Mouse (Mus musculus) CH12.LX (cell line): ENCODE results near the gene Ptprd. TPM values are rescaled to one million over a fixed set of nuclear protein-coding genes. Genes with fewer than 3 reads are reported as not detected.

Experiments
- DNase-seq: peaks from one replicate; pipeline ENCODE4 v3.0.0-alpha.2; 2013; ENCODE audit errors: extremely low read depth
- H3K27ac ChIP-seq: 2 replicates; pipeline ENCODE4 v1.5.1; 2012; ENCODE audit warnings: low read depth, mild to moderate bottlenecking, control low read depth, moderate library complexity; ENCODE audit not compliant: insufficient read depth
- H3K27me3 ChIP-seq: replicated peaks from 2 replicates; pipeline ENCODE3; 2012; ENCODE audit warnings: inconsistent platforms
- H3K36me3 ChIP-seq, 2 experiments: replicated peaks in 1 of 2; 2 replicates each; pipeline versions ENCODE3 to v1.6.1; 2012; ENCODE audit warnings: inconsistent platforms in 1 of 2, low read length in 1 of 2, mild to moderate bottlenecking in 1 of 2, mixed read lengths in 1 of 2, moderate library complexity in 1 of 2; ENCODE audit not compliant: control insufficient read depth in 1 of 2, insufficient read depth in 1 of 2
- H3K4me1 ChIP-seq, 2 experiments: 2 replicates each; pipeline ENCODE4 v1.6.1; 2012; ENCODE audit warnings: inconsistent platforms in 1 of 2, moderate library complexity in 1 of 2; ENCODE audit not compliant: insufficient read depth in 2 of 2, control insufficient read depth in 1 of 2
- H3K4me2 ChIP-seq: 2 replicates; pipeline ENCODE4 v1.6.1; 2012; ENCODE audit warnings: low read depth, mild to moderate bottlenecking, control low read depth; ENCODE audit not compliant: poor library complexity, insufficient read depth, severe bottlenecking
- H3K4me3 ChIP-seq, 3 experiments: fragments of 150-350 bp in 1 of 3; sonication (generic) in 1 of 3; replicated peaks in 1 of 3; 2 replicates each; pipeline versions ENCODE3 to v1.5.1; 2011 to 2012; ENCODE audit warnings: low read depth in 2 of 3, low read length in 2 of 3, mild to moderate bottlenecking in 2 of 3, moderate library complexity in 2 of 3, control low read depth in 1 of 3, improper control_type of control experiment in 1 of 3, inconsistent platforms in 1 of 3, mixed read lengths in 1 of 3; ENCODE audit not compliant: poor library complexity in 1 of 3
- H3K79me2 ChIP-seq: replicated peaks from 2 replicates; pipeline ENCODE4 v1.6.1; 2012; ENCODE audit warnings: mild to moderate bottlenecking, moderate library complexity; ENCODE audit not compliant: control insufficient read depth, poor library complexity, insufficient read depth, severe bottlenecking; ENCODE audit errors: extremely low read depth
- H3K9ac ChIP-seq: 2 replicates; pipeline ENCODE4 v1.6.1; 2012; ENCODE audit warnings: low read depth, mild to moderate bottlenecking, control low read depth, moderate library complexity; ENCODE audit not compliant: insufficient read depth
- H3K9me3 ChIP-seq: replicated peaks from 2 replicates; pipeline ENCODE3; 2012; ENCODE audit warnings: low read length, inconsistent platforms, mixed read lengths
- BHLHE40 ChIP-seq: IDR thresholded peaks from 2 replicates; pipeline ENCODE4 v1.6.1; 2011; ENCODE audit warnings: mild to moderate bottlenecking, low read depth, low read length, improper control_type of control experiment
- CHD1 ChIP-seq: IDR thresholded peaks from 2 replicates; pipeline ENCODE4 v1.6.1; 2012; ENCODE audit warnings: low read depth, low read length, improper control_type of control experiment, inconsistent platforms
- EP300 ChIP-seq: IDR thresholded peaks from 2 replicates; pipeline ENCODE4 v1.6.1; 2011; ENCODE audit warnings: low read length, improper control_type of control experiment
- GABPA ChIP-seq: IDR thresholded peaks from 2 replicates; pipeline ENCODE4 v1.6.1; 2012; ENCODE audit warnings: low read depth, low read length, improper control_type of control experiment, inconsistent platforms; ENCODE audit not compliant: insufficient replicate concordance
- MAFK ChIP-seq: IDR thresholded peaks from 2 replicates; pipeline ENCODE4 v1.6.1; 2011; ENCODE audit warnings: low read length, improper control_type of control experiment; ENCODE audit not compliant: insufficient replicate concordance
- MAX ChIP-seq: IDR thresholded peaks from 2 replicates; pipeline ENCODE4 v1.6.1; 2011; ENCODE audit warnings: low read length, improper control_type of control experiment
- MEF2A ChIP-seq: IDR thresholded peaks from 2 replicates; pipeline ENCODE4 v1.6.1; 2014; ENCODE audit warnings: low read depth, mild to moderate bottlenecking, inconsistent platforms, low read length, improper control_type of control experiment, borderline replicate concordance
- MXI1 ChIP-seq: IDR thresholded peaks from 2 replicates; pipeline ENCODE4 v1.6.1; 2011; ENCODE audit warnings: mild to moderate bottlenecking, low read depth, low read length, improper control_type of control experiment
- NELFE ChIP-seq: IDR thresholded peaks from 2 replicates; pipeline ENCODE4 v1.6.1; 2011; ENCODE audit warnings: low read depth, low read length, improper control_type of control experiment
- NRF1 ChIP-seq: IDR thresholded peaks from 2 replicates; pipeline ENCODE4 v1.6.1; 2014; ENCODE audit warnings: low read depth, mild to moderate bottlenecking, inconsistent platforms, low read length, improper control_type of control experiment, moderate library complexity
- RAD21 ChIP-seq: IDR thresholded peaks from 2 replicates; pipeline ENCODE4 v1.6.1; 2011; ENCODE audit warnings: low read depth, mild to moderate bottlenecking, low read length, improper control_type of control experiment, moderate library complexity
- TCF12 ChIP-seq: IDR thresholded peaks from 2 replicates; pipeline ENCODE4 v1.6.1; 2014; ENCODE audit warnings: low read depth, mild to moderate bottlenecking, inconsistent platforms, low read length, improper control_type of control experiment
- UBTF ChIP-seq: IDR thresholded peaks from 2 replicates; pipeline ENCODE4 v1.6.1; 2012; ENCODE audit warnings: low read depth, mild to moderate bottlenecking, inconsistent platforms, low read length, improper control_type of control experiment, moderate library complexity
- ZKSCAN1 ChIP-seq: IDR thresholded peaks from 2 replicates; pipeline ENCODE4 v1.6.1; 2012; ENCODE audit warnings: low read depth, inconsistent platforms, low read length, improper control_type of control experiment, borderline replicate concordance
- dilution Hi-C: fragments of 300-500 bp; cut with MboI; formaldehyde crosslinking; loops from 2 replicates; pipeline ENCODE4 v1.14.3; 2020; ENCODE audit warnings: low sequenced_read_pairs; ENCODE audit not compliant: extremely low pct_unique_long_range_greater_than_20kb, extremely low pct_ligation_motif_present
- in situ Hi-C: fragments of 300-500 bp; cut with MboI; formaldehyde crosslinking; loops from 3 replicates; pipeline ENCODE4 v1.14.3; 2019; ENCODE audit warnings: low sequenced_read_pairs, low pct_ligation_motif_present, low pct_unique_long_range_greater_than_20kb, mixed read lengths
- polyA plus RNA-seq: library from polyadenylated mRNA; unstranded; fragments of >175 nt; gene quantifications from 2 replicates; pipeline ENCODE4 v1.2.1, GENCODE M21; 2012; ENCODE audit warnings: low read depth; ENCODE audit not compliant: insufficient read length
- total RNA-seq, 2 experiments: library from RNA; depleted of rRNA; stranded (reverse); fragments of 300-350 nt in 1 of 2; fragments of >200 nt in 1 of 2; gene quantifications; 2 replicates each; pipeline ENCODE4 v1.2.3; 2012 to 2014

Ptprd gene
- total and polyA plus RNA-seq, 3 experiments = not detected

DNA sequence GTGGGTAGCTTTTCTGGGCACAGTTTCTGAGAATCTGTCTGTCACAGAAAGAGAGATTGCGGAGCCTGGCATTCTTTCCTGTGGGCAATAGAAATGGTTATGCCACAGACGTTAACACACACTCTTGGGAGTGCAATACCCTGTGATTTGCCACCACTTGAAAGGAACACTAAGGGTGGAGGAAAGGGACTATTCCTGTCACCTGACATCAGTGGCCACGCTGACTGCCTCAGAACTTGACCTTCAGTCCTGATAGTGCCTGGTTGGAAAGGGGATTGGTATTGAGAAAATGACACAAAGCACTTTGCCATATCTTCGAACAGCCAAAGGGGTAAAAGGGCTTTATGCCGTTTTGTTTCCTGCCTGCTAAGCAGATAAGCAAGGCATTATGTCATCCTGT lies 1750.4 kb downstream of the Ptprd start:
- H3K36me3 ChIP-seq = no peaks in the 10 kb centered on the region
- in situ Hi-C loops (no loop called here), dilution Hi-C loops (no loop called here)
- no peaks in the 10 kb centered on the region for H3K27me3 ChIP-seq
- H3K79me2 ChIP-seq = no peaks in the 10 kb centered on the region
- no peak overlapping the region for H3K9ac ChIP-seq
- DNase-seq = no peak
- no peak overlapping the region for H3K27ac ChIP-seq
- no peaks in the 10 kb centered on the region for H3K4me1 ChIP-seq
- H3K9me3 ChIP-seq = peaks cover 44% of the 10 kb centered on the region
- no peak for TF ChIP-seq ZKSCAN1
- TF ChIP-seq GABPA = no peak
- no peak for TF ChIP-seq MEF2A
- TF ChIP-seq TCF12 = no peak
- no peak for TF ChIP-seq EP300
- no peak for TF ChIP-seq CHD1
- TF ChIP-seq MXI1 = no peak
- no peak for TF ChIP-seq UBTF
- no peak for TF ChIP-seq MAX
- no peak for TF ChIP-seq RAD21
- no peak overlapping the region for H3K4me3 ChIP-seq
- no peak overlapping the region for H3K4me2 ChIP-seq

DNA sequence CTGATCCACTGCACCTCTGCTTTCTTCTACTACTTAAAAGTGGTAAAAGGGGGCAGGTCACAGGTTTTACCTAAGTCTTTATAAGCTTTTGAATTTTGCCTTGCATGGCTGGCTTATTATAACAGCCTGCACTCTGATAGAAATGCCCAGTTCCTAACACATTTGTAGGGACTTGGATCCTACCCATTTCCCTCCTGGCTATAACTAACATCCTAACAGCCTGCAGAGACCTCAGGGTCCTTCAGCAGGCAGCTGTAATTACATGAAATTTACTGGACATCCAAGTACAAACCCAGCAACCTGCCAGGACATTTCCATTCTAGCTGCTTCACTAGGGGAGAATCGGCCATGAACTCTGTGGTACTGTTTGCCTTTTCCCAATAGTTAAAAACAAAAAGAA lies 1751.2 kb downstream of the Ptprd start:
- in situ Hi-C loops = no loop called here
- H3K4me3 ChIP-seq = no peak overlapping the region
- DNase-seq = no peak

DNA sequence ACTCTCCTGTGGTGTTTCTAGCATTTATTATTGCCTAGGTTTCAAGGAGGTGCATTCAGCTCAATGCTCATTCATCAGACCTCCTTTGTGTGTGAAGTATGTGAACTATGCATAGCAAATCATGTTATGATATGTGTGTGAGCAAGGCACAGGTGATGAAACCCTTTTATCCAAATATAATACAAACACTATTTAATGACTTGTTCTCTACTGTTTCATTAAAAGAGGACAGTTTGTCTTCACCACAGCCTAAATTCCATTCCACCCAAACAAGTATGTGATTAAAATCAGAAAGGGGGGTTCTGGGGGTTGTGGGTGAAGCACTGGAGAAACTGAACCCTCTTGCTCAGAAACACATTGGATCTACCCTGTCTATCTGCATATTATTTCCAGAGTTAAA lies 1752.1 kb downstream of the Ptprd start:
- Histone ChIP-seq H3K27ac (no peak overlapping the region), H3K79me2 (no peaks in the 10 kb centered on the region), H3K36me3 (no peaks in the 10 kb centered on the region), H3K9ac (no peak overlapping the region), H3K9me3 (peaks cover 45% of the 10 kb centered on the region), H3K4me1 (no peaks in the 10 kb centered on the region), H3K27me3 (no peaks in the 10 kb centered on the region), H3K4me3 (no peak overlapping the region), H3K4me2 (no peak overlapping the region)
- DNase-seq = no peak
- dilution Hi-C loops (no loop called here), in situ Hi-C loops (no loop called here)
- no peak for TF ChIP-seq BHLHE40
- no peak for TF ChIP-seq NELFE
- TF ChIP-seq GABPA = no peak
- TF ChIP-seq MAFK = no peak
- no peak for TF ChIP-seq MXI1
- TF ChIP-seq NRF1 = no peak

More for the DNA sequence above, 1751.2 kb downstream of the Ptprd start:
- Histone ChIP-seq H3K4me1 (no peaks in the 10 kb centered on the region), H3K4me2 (no peak overlapping the region), H3K79me2 (no peaks in the 10 kb centered on the region), H3K27ac (no peak overlapping the region), H3K27me3 (no peaks in the 10 kb centered on the region), H3K9me3 (peaks cover 40% of the 10 kb centered on the region), H3K36me3 (no peaks in the 10 kb centered on the region), H3K9ac (no peak overlapping the region)
- dilution Hi-C loops = no loop called here
- no peak for TF ChIP-seq CHD1
